Mouse (Mus musculus) heart, embryonic 14.5 days (tissue): ENCODE measurements around the gene Tshz2. TPM values are rescaled to one million over a fixed set of nuclear protein-coding genes. Genes with fewer than 3 reads are reported as not detected.

ENCODE experiments used
- ATAC-seq: fragments of 200-750 bp; cut with Nextera tagmentation; 2 replicates; pipeline ENCODE4 v1.8.0; 2017; ENCODE audit warnings: low read depth, moderate TSS enrichment; ENCODE audit not compliant: insufficient number of reproducible peaks, insufficient read depth, low FRiP score
- H3K27ac ChIP-seq, 2 experiments: fragments of 200-500 bp in 1 of 2; fragments of 300-500 bp in 1 of 2; sonication (generic) in 1 of 2; replicated peaks in 1 of 2; 2 replicates each; pipeline ENCODE4 v1.5.1; 2012 to 2014; ENCODE audit warnings: low read depth in 2 of 2, low read length in 2 of 2, control low read depth in 1 of 2, mild to moderate bottlenecking in 1 of 2, mixed read lengths in 1 of 2; ENCODE audit not compliant: control insufficient read depth in 1 of 2, insufficient read depth in 1 of 2
- H3K27me3 ChIP-seq: fragments of 300-500 bp; sonication (generic); 2 replicates; pipeline ENCODE4 v1.6.1; 2014; ENCODE audit warnings: mild to moderate bottlenecking, low read length, control low read depth; ENCODE audit not compliant: control insufficient read depth, insufficient read depth
- H3K36me3 ChIP-seq: fragments of 300-500 bp; sonication (generic); 2 replicates; pipeline ENCODE4 v1.6.1; 2014; ENCODE audit warnings: mild to moderate bottlenecking, control low read depth, low read length, mixed read lengths; ENCODE audit not compliant: control insufficient read depth, insufficient read depth
- H3K4me1 ChIP-seq, 2 experiments: fragments of 200-500 bp in 1 of 2; fragments of 300-500 bp in 1 of 2; sonication (generic) in 1 of 2; 2 replicates each; pipeline ENCODE4 v1.6.1; 2012 to 2014; ENCODE audit warnings: low read length in 2 of 2, control low read depth in 1 of 2, mixed read lengths in 1 of 2; ENCODE audit not compliant: control insufficient read depth in 2 of 2, insufficient read depth in 2 of 2
- H3K4me2 ChIP-seq: fragments of 300-500 bp; sonication (generic); 2 replicates; pipeline ENCODE4 v1.6.1; 2014; ENCODE audit warnings: mild to moderate bottlenecking, low read length
- H3K4me3 ChIP-seq, 2 experiments: fragments of 200-500 bp in 1 of 2; fragments of 300-500 bp in 1 of 2; sonication (generic) in 1 of 2; 2 replicates each; pipeline ENCODE4 v1.5.1; 2012 to 2014; ENCODE audit warnings: low read length in 2 of 2, mild to moderate bottlenecking in 2 of 2, control low read depth in 1 of 2, low read depth in 1 of 2, moderate library complexity in 1 of 2; ENCODE audit not compliant: control insufficient read depth in 1 of 2, insufficient read depth in 1 of 2
- H3K9ac ChIP-seq: fragments of 300-500 bp; sonication (generic); 2 replicates; pipeline ENCODE4 v1.6.1; 2014; ENCODE audit warnings: mild to moderate bottlenecking, low read length
- H3K9me3 ChIP-seq: fragments of 300-500 bp; sonication (generic); 2 replicates; pipeline ENCODE4 v1.6.1; 2016; ENCODE audit warnings: low read length, control low read depth; ENCODE audit not compliant: control insufficient read depth
- WGBS: fragments of 180-500 bp; shearing (Covaris S2); extraction: QIAGEN DNeasy Blood & Tissue Kit; methylation state at CpG from one replicate; pipeline ENCODE4 v1.1.7; 2014; 5-methylcytosine and 5-hydroxymethylcytosine counted together
- polyA plus RNA-seq: library from polyadenylated mRNA; unstranded; fragments of >200 nt; fragmentation: Nextera tagmentation; extraction: Ambion mirVana; gene quantifications from 2 replicates; pipeline ENCODE4 v1.2.1, GENCODE M21; 2014

The Tshz2 gene
- polyA plus RNA-seq, 1 experiment from 2014 or later = 3.4 TPM

DNA sequence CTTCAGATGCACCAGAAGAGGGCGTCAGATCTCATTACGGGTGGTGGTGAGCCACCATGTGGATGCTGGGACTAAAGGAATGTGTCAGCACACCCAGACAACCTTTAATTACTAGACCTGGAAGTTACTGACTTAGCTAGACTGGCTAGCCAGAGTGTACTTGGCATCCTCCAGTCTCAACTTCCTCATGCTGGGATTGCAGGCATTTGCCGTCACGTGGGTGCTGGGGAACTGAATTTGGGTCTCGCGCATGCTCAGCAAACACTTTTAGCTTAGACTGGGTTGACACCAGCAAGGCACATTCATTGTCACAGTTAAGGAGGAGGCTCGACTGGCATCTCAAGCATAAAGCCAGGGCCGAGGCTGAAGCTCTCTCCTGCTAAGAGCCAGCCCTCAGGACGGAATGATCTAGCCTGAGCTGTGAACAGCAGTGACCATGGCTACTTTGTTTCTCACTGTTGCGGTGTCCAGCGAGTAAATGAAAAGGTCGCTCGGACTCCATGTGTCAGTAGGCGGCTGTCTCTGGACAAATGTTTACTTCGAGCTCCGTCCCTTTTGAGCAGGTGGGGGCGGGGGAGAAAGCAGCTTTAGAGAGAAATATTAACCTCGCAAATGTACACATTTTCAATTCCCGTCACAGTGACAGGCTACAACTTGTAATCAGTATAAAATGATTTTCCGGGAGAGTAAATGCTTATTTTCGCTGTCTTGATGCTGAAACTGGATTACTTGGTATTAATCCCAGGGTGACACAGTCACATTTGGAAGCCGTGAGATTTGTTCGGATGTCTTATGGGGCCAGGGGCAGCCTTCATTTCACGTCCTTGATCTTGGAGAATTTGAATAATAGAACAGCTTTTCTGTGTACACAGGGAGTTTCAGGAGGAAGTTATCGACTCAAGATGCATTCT is 370.0 kb downstream of the Tshz2 start:
- no peaks in the 10 kb centered on the region for H3K9me3 ChIP-seq
- H3K4me1 ChIP-seq = peaks cover 2 to 8% of the 10 kb centered on the region in 2 experiments; a peak in 1 of 4 replicates
- no peaks in the 10 kb centered on the region for H3K27me3 ChIP-seq
- no peak overlapping the region for H3K27ac ChIP-seq
- no peak overlapping the region for H3K4me2 ChIP-seq
- no peak overlapping the region for H3K4me3 ChIP-seq
- ATAC-seq = no peak
- H3K36me3 ChIP-seq = no peaks in the 10 kb centered on the region
- H3K9ac ChIP-seq = no peak overlapping the region
- WGBS = 76% methylated on average over 25 of the region's 25 CpGs

DNA sequence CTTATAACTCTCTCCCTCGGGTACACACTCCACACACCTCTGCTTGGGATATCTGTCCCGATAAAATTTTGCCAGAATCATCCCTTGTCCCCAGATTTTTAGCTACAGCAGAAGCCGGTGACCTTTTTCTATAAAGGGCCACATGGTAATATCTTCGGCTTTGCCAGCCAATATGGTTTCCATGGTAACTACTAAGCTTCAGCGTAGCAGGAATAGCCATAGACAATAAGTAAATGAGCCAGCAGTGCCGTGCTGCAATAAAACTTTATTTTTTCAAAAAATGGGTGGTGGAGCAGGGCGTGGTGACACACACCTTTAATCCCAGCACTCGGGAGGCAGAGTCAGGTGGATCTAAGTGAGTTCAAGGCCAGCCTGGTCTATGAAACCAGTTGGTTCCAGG is 370.9 kb downstream of the Tshz2 start:
- Histone ChIP-seq H3K27ac (no peak overlapping the region), H3K4me2 (no peak overlapping the region)
- no peak for ATAC-seq

GRCm38 (mm10) chr2:170006829-170007228 is 374.0 kb downstream of the Tshz2 start:
- Histone ChIP-seq H3K27ac (no peak overlapping the region), H3K9ac (no peak overlapping the region)
- 75% methylated on average over 8 of the region's 8 CpGs for WGBS

More for the DNA sequence above, 370.9 kb downstream of the Tshz2 start:
- Histone ChIP-seq H3K4me1 (0 out of 4 replicates have a peak, but pooled peaks cover 2 to 5% of the 10 kb centered on the region in 2 experiments), H3K9ac (no peak overlapping the region), H3K9me3 (0 out of 2 replicates have a peak, but pooled peaks cover 4% of the 10 kb centered on the region), H3K36me3 (no peaks in the 10 kb centered on the region), H3K4me3 (no peak overlapping the region), H3K27me3 (no peaks in the 10 kb centered on the region)
- 84% methylated on average over 8 of the region's 8 CpGs for WGBS

DNA sequence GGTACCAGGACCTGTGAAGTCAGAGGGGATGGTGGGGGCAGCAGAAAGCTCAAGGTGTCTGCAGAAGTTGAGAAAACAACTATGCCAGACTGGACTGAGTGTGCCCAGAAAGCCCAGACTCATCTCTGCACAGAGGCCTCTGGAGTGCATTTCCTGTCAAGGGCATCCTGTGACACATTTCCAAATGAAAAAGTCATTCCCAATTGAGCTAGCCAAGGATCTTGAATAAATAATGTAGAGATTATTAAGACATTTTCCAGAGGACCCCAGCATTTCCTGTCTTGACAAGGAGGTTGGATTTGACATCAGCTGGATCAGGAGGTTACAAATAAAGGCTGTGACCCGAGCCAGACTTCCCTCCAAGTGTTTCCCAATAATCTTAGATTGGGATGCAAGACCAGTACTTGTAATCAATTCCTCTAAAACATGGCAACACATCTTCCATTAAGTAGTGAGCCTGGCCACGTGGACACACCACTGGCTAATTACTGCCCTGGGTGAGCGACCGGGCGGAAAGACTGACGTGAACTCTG is 374.7 kb downstream of the Tshz2 start:
- no peak overlapping the region for H3K9ac ChIP-seq
- H3K27ac ChIP-seq = no peak overlapping the region
- H3K9me3 ChIP-seq = 0 out of 2 replicates have a peak, but pooled peaks cover 5% of the 10 kb centered on the region
- H3K4me2 ChIP-seq = no peak overlapping the region
- H3K4me3 ChIP-seq = no peak overlapping the region
- no peaks in the 10 kb centered on the region for H3K4me1 ChIP-seq
- H3K27me3 ChIP-seq = no peaks in the 10 kb centered on the region
- ATAC-seq = no peak
- 76% methylated on average over 6 of the region's 6 CpGs for WGBS
- H3K36me3 ChIP-seq = no peaks in the 10 kb centered on the region

More at GRCm38 (mm10) chr2:170006829-170007228, 374.0 kb downstream of the Tshz2 start:
- H3K36me3 ChIP-seq = no peaks in the 10 kb centered on the region
- H3K9me3 ChIP-seq = 0 out of 2 replicates have a peak, but pooled peaks cover 5% of the 10 kb centered on the region
- no peak overlapping the region for H3K4me3 ChIP-seq
- no peaks in the 10 kb centered on the region for H3K4me1 ChIP-seq
- no peak overlapping the region for H3K4me2 ChIP-seq
- H3K27me3 ChIP-seq = no peaks in the 10 kb centered on the region
- ATAC-seq = no peak

GRCm38 (mm10) chr2:170009729-170010128 is 376.9 kb downstream of the Tshz2 start:
- no peak overlapping the region for H3K9ac ChIP-seq

DNA sequence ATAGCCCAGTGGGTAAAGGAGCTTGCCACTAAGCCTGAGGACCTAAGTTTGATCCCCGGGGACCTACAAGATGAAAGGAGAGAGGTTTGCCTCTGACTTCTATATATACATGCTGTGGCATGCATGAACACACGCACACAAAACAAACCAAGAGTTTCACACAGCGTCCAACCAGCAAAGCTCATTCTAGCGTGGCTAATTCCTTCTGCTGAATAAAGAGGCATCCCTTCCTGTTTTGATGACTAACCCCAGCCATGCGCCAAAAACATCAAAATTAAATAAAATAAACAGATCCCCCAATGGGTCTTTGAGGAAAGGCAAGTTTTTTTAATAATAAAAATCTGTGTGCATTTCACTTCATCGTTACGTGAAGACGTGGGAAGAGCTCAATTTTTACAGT is 379.0 kb downstream of the Tshz2 start:
- ATAC-seq = no peak
- no peaks in the 10 kb centered on the region for H3K36me3 ChIP-seq
- H3K9me3 ChIP-seq = 0 out of 2 replicates have a peak, but pooled peaks cover 5% of the 10 kb centered on the region
- no peaks in the 10 kb centered on the region for H3K27me3 ChIP-seq
- H3K27ac ChIP-seq = no peak overlapping the region
- 81% methylated on average over 8 of the region's 8 CpGs for WGBS
- no peaks in the 10 kb centered on the region for H3K4me1 ChIP-seq
- H3K4me3 ChIP-seq = no peak overlapping the region
- no peak overlapping the region for H3K4me2 ChIP-seq
- no peak overlapping the region for H3K9ac ChIP-seq

More at GRCm38 (mm10) chr2:170009729-170010128, 376.9 kb downstream of the Tshz2 start:
- Histone ChIP-seq H3K9me3 (0 out of 2 replicates have a peak, but pooled peaks cover 5% of the 10 kb centered on the region), H3K4me1 (no peaks in the 10 kb centered on the region), H3K36me3 (no peaks in the 10 kb centered on the region), H3K27ac (no peak overlapping the region), H3K4me3 (no peak overlapping the region), H3K4me2 (no peak overlapping the region), H3K27me3 (no peaks in the 10 kb centered on the region)
- no peak for ATAC-seq
- WGBS = 65% methylated on average over 11 of the region's 11 CpGs

DNA sequence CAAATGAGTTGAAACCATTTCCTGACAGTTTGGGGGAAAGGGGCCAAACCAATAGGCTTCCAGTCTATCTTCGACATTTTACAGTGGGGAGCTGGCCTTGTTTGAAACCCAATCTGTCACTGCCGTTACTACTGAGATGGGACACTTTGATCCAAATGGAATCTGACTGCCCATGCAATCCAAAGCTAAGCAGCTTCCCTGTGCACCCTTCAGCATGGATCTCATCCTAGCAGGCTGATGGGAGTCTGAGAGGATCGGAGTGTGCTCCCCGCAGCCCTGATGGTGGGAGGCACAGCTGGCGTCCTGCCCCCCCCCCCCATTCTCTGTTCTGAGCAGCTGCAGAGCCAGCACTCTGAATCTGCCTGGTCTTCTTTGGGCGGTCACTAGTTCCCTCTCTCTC is 384.5 kb downstream of the Tshz2 start:
- Histone ChIP-seq H3K27ac (no peak overlapping the region), H3K27me3 (no peaks in the 10 kb centered on the region), H3K4me2 (no peak overlapping the region), H3K4me3 (no peak overlapping the region), H3K9ac (no peak overlapping the region), H3K36me3 (no peaks in the 10 kb centered on the region), H3K4me1 (no peaks in the 10 kb centered on the region), H3K9me3 (no peaks in the 10 kb centered on the region)
- 57% methylated on average over 6 of the region's 6 CpGs for WGBS
- ATAC-seq = no peak
